Mouse (Mus musculus) small intestine, adult 2 months (tissue): Measurements from ENCODE around the gene Ccdc171.

Experiments used
- CTCF ChIP-seq: fragments of 200-500 bp; IDR thresholded peaks from 2 replicates; pipeline ENCODE4 v1.5.1; 2012; ENCODE audit warnings: low read depth, mild to moderate bottlenecking, control low read depth, inconsistent platforms, low read length, moderate library complexity, mixed read lengths; ENCODE audit not compliant: insufficient replicate concordance, insufficient read length; ENCODE audit errors: extremely low read depth
- POLR2A ChIP-seq: fragments of 200-500 bp; IDR thresholded peaks from 2 replicates; pipeline ENCODE4 v1.6.1; 2012; ENCODE audit warnings: low read depth, mild to moderate bottlenecking, control low read depth, inconsistent platforms, low read length, moderate library complexity

DNA sequence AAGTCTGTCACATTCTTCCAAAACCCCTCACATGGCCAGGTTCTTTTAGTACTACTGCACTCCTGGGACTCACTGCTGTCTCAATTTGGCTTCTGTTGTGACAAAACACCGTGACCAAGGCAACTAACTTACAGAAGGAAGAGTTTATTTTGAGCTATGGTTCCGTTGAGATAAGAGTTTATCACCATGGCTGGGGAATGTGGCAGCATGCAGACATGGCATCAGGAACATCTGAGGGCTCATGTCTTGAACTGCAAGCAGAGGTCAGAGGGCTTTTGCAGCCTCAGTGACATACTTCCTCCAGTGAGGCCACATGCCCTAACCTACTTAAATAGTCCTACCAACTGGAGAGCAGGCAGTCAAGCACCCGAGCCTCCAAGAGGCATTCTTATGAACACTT, 51.0 kb downstream of the Ccdc171 start:
- TF ChIP-seq CTCF (no peak), POLR2A (no peak)
